Mouse (Mus musculus) heart, embryonic 16.5 days (tissue): Measurements from ENCODE around the gene Mief2. TPM values are rescaled to one million over a fixed set of nuclear protein-coding genes. Genes with fewer than 3 reads are reported as not detected.

Experiments
- ATAC-seq: fragments of 200-750 bp; cut with Nextera tagmentation; replicated peaks from 2 replicates; pipeline ENCODE4 v1.8.0; 2017; ENCODE audit warnings: moderate number of reproducible peaks; ENCODE audit not compliant: insufficient read depth, low FRiP score; ENCODE audit errors: extremely low read depth
- H3K27ac ChIP-seq: fragments of 300-500 bp; sonication (generic); 2 replicates; pipeline ENCODE4 v1.5.1; 2014; ENCODE audit warnings: mild to moderate bottlenecking, low read length, control low read depth, moderate library complexity
- H3K27me3 ChIP-seq: fragments of 300-500 bp; sonication (generic); 2 replicates; pipeline ENCODE4 v1.6.1; 2014; ENCODE audit warnings: low read length, mixed read lengths; ENCODE audit not compliant: control insufficient read depth, insufficient read depth
- H3K36me3 ChIP-seq: fragments of 300-500 bp; sonication (generic); 2 replicates; pipeline ENCODE4 v1.6.1; 2014; ENCODE audit not compliant: control insufficient read depth, insufficient read depth
- H3K4me1 ChIP-seq: fragments of 300-500 bp; sonication (generic); 2 replicates; pipeline ENCODE4 v1.6.1; 2014; ENCODE audit warnings: low read length, mixed read lengths; ENCODE audit not compliant: control insufficient read depth, insufficient read depth
- H3K4me2 ChIP-seq: fragments of 300-500 bp; sonication (generic); 2 replicates; pipeline ENCODE4 v1.6.1; 2014; ENCODE audit warnings: low read depth, mild to moderate bottlenecking, control low read depth, low read length
- H3K4me3 ChIP-seq: fragments of 300-500 bp; sonication (generic); 2 replicates; pipeline ENCODE4 v1.5.1; 2014; ENCODE audit warnings: mild to moderate bottlenecking, control low read depth, low read length
- H3K9ac ChIP-seq: fragments of 300-500 bp; sonication (generic); 2 replicates; pipeline ENCODE4 v1.6.1; 2014; ENCODE audit warnings: low read length, control low read depth
- H3K9me3 ChIP-seq: fragments of 300-500 bp; sonication (generic); replicated peaks from 2 replicates; pipeline ENCODE4 v1.6.1; 2016; ENCODE audit warnings: low read length; ENCODE audit not compliant: control insufficient read depth
- WGBS: fragments of 180-500 bp; shearing (Covaris S2); extraction: QIAGEN DNeasy Blood & Tissue Kit; methylation state at CpG from one replicate; pipeline ENCODE4 v1.1.7; 2014; 5-methylcytosine and 5-hydroxymethylcytosine counted together
- polyA plus RNA-seq: library from polyadenylated mRNA; unstranded; fragments of >200 nt; fragmentation: Nextera tagmentation; extraction: Ambion mirVana; gene quantifications from 2 replicates; pipeline ENCODE4 v1.2.1, GENCODE M21; 2015

Gene Mief2
- 18.9 and 21.1 TPM in 2 replicates for polyA plus RNA-seq

DNA sequence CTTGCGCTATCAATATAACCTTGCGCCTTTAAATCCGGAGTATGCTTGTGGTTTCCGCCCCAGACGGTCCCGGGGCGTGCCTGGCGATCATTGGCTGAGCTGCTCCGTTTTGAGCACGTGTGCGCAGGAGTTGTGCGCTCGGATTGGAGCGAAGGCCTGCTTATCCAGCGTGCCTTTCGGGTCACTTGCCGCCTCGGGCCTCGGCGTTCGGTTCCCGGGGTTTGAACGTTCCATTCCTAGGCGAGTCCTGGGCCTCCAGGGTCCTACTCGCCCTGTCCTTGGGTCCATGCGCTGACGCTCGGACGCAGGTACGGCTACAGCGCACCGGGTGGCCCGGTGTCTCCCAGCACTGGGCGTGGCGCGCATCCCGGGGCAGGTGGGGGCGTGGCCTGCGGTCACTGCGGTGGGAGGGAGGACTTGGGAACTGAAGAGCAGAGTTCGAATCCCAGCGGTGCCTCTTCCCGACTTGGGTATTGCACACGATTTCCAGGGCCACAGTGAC, at the start of gene Mief2:
Mief2 (plus strand) TSS at position 139 of the 502 bp plus-strand sequence.
- WGBS: under 1% methylated on average over 44 of the region's 44 CpGs
- peak within 1 kb of the TSS; percentile 96 for H3K27ac ChIP-seq
- peaks cover 29% of the 10 kb centered on the region for H3K36me3 ChIP-seq
- peak within 1 kb of the TSS; percentile 96 for H3K9ac ChIP-seq
- H3K4me1 ChIP-seq: peaks cover 23% of the 10 kb centered on the region
- peak; percentile 87 for ATAC-seq
- no peaks in the 10 kb centered on the region for H3K27me3 ChIP-seq
- no peaks in the 10 kb centered on the region for H3K9me3 ChIP-seq
- peak within 1 kb of the TSS; percentile 82 for H3K4me2 ChIP-seq
- peak within 1 kb of the TSS; percentile 92 for H3K4me3 ChIP-seq

GRCm38 (mm10) chr11:60696165-60696564, 32.0 kb upstream of the Mief2 start:
- no peak overlapping the region for H3K4me2 ChIP-seq
- H3K4me1 ChIP-seq: peaks cover 14% of the 10 kb centered on the region
- H3K4me3 ChIP-seq: no peak overlapping the region
- no peak overlapping the region for H3K27ac ChIP-seq
- no peak for ATAC-seq
- H3K9me3 ChIP-seq: no peaks in the 10 kb centered on the region
- H3K27me3 ChIP-seq: no peaks in the 10 kb centered on the region
- H3K36me3 ChIP-seq: no peaks in the 10 kb centered on the region
- H3K9ac ChIP-seq: no peak overlapping the region
- 59% methylated on average over 1 of the region's 1 CpGs for WGBS

- Histone ChIP-seq H3K4me3 (no peak overlapping the region), H3K9me3 (no peaks in the 10 kb centered on the region), H3K36me3 (no peaks in the 10 kb centered on the region), H3K4me2 (no peak overlapping the region), H3K27ac (no peak overlapping the region), H3K27me3 (no peaks in the 10 kb centered on the region), H3K9ac (no peak overlapping the region), H3K4me1 (peaks cover 14% of the 10 kb centered on the region)
- no peak for ATAC-seq
- 68% methylated on average over 2 of the region's 2 CpGs for WGBS
Observed at GRCm38 (mm10) chr11:60697561-60697960, 30.6 kb upstream of the Mief2 start.

DNA sequence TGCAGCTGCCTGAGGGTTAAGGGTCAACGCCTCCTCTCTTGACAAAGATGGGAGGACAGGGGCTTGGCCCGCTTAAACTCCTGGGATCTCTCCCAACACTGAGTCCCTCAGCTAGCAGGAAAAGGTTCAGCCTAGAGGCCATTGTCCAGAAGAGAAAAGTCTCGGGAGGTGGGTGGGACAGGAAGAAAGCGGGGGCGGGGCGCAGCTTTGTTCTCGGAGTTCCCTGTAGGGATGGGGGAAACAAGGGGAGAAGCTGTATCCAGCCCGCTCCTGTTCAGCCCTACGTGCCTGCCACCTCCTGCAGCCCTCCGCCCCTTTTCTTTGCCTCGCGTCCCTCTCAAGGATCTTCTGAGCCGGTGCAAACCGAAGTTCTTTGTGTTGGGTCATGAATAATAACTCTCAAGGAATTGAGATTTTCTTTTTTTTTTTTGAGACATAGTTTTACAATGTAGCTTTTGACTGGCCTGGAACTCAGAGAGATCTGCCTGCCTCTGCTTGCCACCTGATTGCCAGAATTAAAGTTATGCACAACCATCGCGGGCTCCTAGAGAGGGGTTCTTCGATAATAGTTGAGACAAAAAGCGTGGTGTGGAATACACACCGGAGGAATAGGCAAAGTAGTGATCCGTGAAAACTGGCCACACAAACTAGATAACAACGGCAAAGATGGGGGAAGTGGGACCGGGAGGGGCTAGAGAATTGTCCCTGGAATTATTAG, 29.2 kb upstream of the Mief2 start:
- peak overlapping the region; percentile 83 for H3K27ac ChIP-seq
- WGBS: 4% methylated on average over 22 of the region's 22 CpGs
- no peaks in the 10 kb centered on the region for H3K36me3 ChIP-seq

DNA sequence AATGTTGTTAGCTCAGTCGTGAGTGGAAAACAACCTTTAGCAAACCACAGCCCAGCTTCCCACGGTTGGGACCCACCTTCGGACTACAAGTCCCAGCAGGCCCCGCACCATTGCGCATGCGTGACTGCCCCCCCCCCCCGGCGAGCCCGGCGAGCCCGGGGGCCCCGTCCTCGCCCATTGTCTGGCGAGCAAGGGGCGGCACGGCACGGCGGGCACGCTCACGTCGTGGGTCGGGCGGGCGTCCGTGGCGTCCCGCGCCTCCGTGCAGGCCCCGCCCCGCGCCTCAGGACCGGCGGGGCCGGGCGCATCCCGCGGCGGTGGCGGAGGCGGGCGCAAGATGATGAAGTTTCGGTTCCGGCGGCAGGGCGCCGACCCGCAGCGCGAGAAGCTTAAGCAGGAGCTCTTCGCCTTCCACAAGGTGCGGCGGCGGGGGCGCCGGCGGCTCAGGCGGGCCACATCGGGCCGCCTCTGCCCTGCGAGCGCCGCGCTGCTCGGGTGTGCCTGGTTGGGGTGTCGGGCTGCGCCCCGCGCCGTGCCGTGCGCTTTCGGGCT, 28.6 kb upstream of the Mief2 start, which contains the start of gene Llgl1:
Llgl1 (plus strand) TSS at position 200 of the 552 bp plus-strand sequence.
- Histone ChIP-seq H3K27me3 (no peaks in the 10 kb centered on the region), H3K4me3 (peak within 1 kb of the TSS; percentile 98), H3K27ac (peak within 1 kb of the TSS; percentile 83), H3K36me3 (no peaks in the 10 kb centered on the region), H3K4me2 (peak within 1 kb of the TSS; percentile 87), H3K9ac (peak within 1 kb of the TSS; percentile 96), H3K9me3 (no peaks in the 10 kb centered on the region), H3K4me1 (peaks cover 20% of the 10 kb centered on the region)
- peak; percentile 90 for ATAC-seq
- WGBS: under 1% methylated on average over 72 of the region's 73 CpGs

More for the DNA sequence above, 29.2 kb upstream of the Mief2 start:
- no peaks in the 10 kb centered on the region for H3K27me3 ChIP-seq
- H3K4me3 ChIP-seq: peak overlapping the region; percentile 98
- H3K9me3 ChIP-seq: no peaks in the 10 kb centered on the region
- peak overlapping the region; percentile 87 for H3K4me2 ChIP-seq
- peak overlapping the region; percentile 96 for H3K9ac ChIP-seq
- ATAC-seq: peak; percentile 58
- peaks cover 20% of the 10 kb centered on the region for H3K4me1 ChIP-seq

GRCm38 (mm10) chr11:60700320-60701185, 27.6 kb upstream of the Mief2 start:
- no peaks in the 10 kb centered on the region for H3K36me3 ChIP-seq
- H3K4me3 ChIP-seq: peak overlapping the region; percentile 98
- 28% methylated on average over 12 of the region's 12 CpGs for WGBS
- peak overlapping the region; percentile 87 for H3K4me2 ChIP-seq
- peak overlapping the region; percentile 4; the same call in 1 of the 2 replicates for H3K27ac ChIP-seq
- H3K4me1 ChIP-seq: peaks cover 20% of the 10 kb centered on the region
- peak overlapping the region; percentile 96 for H3K9ac ChIP-seq
- no peak for ATAC-seq
- H3K27me3 ChIP-seq: no peaks in the 10 kb centered on the region
- no peaks in the 10 kb centered on the region for H3K9me3 ChIP-seq

DNA sequence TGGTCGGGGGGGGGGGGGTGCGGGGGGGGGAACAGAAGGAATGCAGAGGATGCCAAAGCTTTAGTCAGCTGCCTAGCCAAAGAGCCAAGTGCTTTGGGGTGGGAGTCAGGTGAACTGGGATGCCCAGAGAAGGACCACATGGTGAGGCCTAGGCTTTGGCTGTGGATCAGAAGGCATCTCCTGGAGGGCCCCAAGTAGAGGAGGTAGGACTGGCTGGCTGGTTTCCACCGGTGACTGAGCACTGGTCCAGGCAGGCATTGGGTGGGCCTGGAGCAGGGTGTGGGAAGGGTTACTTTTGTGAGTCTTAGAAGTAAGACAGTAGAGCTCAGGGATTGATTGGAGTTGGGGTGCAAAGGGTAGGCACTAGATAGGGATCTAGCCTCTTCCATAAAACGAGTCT, 26.6 kb upstream of the Mief2 start:
- Histone ChIP-seq H3K9me3 (no peaks in the 10 kb centered on the region), H3K9ac (no peak overlapping the region), H3K4me2 (no peak overlapping the region), H3K27ac (no peak overlapping the region), H3K36me3 (peaks cover 9% of the 10 kb centered on the region; the same call in 1 of the 2 replicates), H3K4me3 (no peak overlapping the region), H3K4me1 (peaks cover 20% of the 10 kb centered on the region), H3K27me3 (no peaks in the 10 kb centered on the region)
- ATAC-seq: no peak
- WGBS: 84% methylated on average over 2 of the region's 4 CpGs

DNA sequence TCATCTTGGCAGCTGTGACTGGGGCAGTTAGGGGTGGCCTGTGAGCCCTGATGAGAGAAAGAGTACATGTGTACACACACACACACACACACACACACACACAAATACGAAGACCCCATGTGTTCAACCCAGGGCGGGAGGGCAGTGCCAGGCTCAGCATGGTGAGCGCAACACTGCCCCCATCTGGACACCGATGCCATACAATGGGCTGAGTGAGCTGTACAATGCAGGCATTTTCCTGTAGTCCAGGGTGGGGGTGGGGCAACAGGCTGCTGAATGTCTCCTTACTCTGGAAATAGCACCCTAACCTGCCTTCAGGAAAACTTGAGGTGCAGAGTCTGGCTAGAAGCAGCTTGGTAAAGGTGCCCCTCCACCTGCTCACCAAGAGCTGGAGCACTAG, 25.1 kb upstream of the Mief2 start:
- no peak for ATAC-seq
- H3K4me1 ChIP-seq: peaks cover 20% of the 10 kb centered on the region
- no peak overlapping the region for H3K9ac ChIP-seq
- H3K27ac ChIP-seq: no peak overlapping the region
- H3K9me3 ChIP-seq: no peaks in the 10 kb centered on the region
- H3K36me3 ChIP-seq: peaks cover 16% of the 10 kb centered on the region
- H3K4me3 ChIP-seq: no peak overlapping the region
- H3K4me2 ChIP-seq: no peak overlapping the region
- 55% methylated on average over 4 of the region's 4 CpGs for WGBS
- no peaks in the 10 kb centered on the region for H3K27me3 ChIP-seq
